Mouse (Mus musculus): ENCODE data around the gene Atxn7l3. TPM values are rescaled to one million over a fixed set of nuclear protein-coding genes. Genes with fewer than 3 reads are reported as not detected.

The Atxn7l3 gene
- total RNA-seq, 1 experiment from 2014 or later: 62.4 TPM

DNA sequence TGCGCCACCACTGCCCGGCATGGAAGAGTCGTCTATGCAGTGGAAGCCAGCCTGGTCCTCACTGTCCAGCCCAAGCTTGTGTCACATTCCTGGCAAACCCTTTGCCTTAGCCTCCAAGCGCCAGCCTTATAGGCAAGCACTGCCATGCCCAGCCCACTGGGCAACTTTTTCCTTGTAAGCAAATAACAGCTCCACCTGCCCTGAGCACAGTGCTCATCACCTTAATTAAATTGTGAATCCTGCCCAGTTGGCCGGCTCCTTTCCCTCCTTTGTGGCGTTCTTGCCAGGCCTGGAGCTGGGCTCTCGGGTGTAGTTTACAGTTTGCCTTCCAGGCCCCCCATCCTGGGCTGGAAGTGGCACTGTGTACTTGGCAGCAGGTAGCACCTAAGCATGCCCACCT is 33.2 kb downstream of the Atxn7l3 start:
- DNase-seq: no peak

- DNase-seq: no peak
Observed at GRCm38 (mm10) chr11:102258521-102258920, 37.9 kb downstream of the Atxn7l3 start.

- DNase-seq: no peak
Observed at GRCm38 (mm10) chr11:102258095-102258494, 38.3 kb downstream of the Atxn7l3 start.

DNA sequence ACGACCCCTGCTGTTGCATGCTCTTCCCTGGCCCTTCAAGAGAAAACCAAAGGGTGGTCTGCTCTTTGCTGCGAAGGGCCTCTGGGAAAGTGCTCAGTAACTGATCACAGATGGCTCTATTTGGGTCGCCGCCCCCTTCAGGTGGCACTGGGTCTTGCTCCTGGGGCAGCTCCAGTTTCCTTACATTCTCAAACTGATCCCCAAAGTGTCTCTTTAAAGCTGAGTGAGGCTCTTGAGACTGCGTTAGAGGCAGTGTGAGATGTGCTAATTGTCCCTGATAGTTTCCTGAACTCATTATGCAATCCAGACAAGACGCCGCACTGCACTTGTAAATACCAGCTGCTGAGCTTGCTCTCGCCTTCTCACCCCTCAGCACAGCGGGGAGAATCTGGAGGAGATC is 38.9 kb downstream of the Atxn7l3 start:
- DNase-seq: no peak

- no peak for DNase-seq
Observed at GRCm38 (mm10) chr11:102249351-102250090, 46.9 kb downstream of the Atxn7l3 start.

GRCm38 (mm10) chr11:102248630-102249230 is 47.7 kb downstream of the Atxn7l3 start, which contains the start of gene BC030867:
BC030867 (plus strand) TSS chr11:102248882.
- DNase-seq: peak; percentile 88

DNA sequence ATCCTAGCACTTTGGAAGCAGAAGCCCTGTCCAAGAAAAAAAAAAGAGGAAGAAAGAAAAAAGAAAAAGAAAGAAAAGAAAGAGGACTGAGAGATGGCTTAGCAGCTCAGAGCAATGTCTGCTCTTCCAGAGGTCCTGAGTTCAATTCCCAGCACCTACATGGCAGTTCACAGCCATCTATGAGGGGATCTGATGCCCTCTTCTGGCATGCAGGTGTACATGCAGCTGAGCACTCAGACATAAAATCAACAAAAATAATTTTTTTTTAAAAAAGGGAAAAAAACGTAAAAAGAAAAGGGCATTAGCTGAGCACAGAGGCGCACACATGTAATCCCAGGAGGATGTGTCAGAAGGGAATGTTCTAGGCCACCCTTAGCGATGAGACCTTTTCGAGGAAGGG is 49.6 kb downstream of the Atxn7l3 start:
- no peak for DNase-seq

GRCm38 (mm10) chr11:102246273-102246635 is 50.2 kb downstream of the Atxn7l3 start:
- no peak for DNase-seq

GRCm38 (mm10) chr11:102245581-102246272 is 50.7 kb downstream of the Atxn7l3 start:
- no peak for DNase-seq

DNA sequence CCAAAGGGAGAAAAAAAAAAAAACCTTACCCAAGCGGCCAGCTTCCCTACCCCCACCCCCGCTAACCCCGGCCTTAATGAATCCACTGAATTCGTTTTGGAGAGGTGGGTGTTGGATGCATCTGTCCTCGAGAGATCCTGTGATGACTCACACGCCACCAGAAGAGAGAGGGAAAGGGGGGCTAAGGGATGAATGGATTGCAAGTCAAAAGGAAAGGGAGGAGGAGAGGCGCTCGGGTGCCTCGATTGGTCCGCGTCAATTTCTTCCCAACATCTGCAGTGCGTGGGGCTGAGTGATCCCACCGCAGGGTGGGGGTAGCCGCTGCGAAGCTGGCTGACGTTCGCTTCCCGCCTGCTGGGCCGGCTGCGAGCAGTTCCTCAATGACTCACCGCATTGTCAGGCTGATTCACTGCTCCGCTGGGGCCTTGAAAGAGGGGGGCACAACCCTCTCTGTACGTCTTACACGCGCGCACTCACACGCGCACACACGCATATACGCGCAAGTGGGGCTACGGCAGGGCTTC is 51.4 kb downstream of the Atxn7l3 start:
- DNase-seq: peak; percentile 75

- no peak for DNase-seq
Observed at GRCm38 (mm10) chr11:102241874-102242273, 54.6 kb downstream of the Atxn7l3 start.

DNA sequence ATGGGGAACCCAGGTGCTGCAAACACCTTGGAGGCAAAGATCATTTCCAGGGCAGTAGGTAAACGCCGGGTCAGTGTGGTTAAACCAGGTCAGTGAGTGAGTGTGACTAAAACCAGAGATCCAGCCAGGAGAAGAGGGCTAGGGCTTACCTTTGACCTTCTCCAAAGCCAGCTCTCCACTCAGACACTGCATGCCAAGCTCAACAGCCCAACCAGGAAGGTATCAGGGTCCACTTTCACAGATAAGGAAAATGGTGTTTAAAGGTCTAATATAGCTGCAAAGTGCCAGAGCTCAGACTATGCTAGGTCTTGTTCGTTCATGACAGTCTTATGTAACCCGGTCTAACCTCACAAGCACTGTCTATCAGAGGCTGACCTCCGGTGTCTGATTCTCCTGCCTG is 55.2 kb downstream of the Atxn7l3 start:
- no peak for DNase-seq

- DNase-seq: no peak
Observed at GRCm38 (mm10) chr11:102240636-102241035, 55.8 kb downstream of the Atxn7l3 start.

Other genes with a start within 250 kb of the Atxn7l3 start
- 8.7 and 11.8 TPM in 2 replicates for gene Mpp2, start 208.1 kb downstream of the Atxn7l3 start, total RNA-seq (2021)
- not detected in 2 replicates for gene Ppy, start 195.3 kb downstream of the Atxn7l3 start, total RNA-seq (2021)
- gene Pyy, start 188.8 kb downstream of the Atxn7l3 start, total RNA-seq (2021): not detected in 2 replicates
- gene Nags, start 151.1 kb downstream of the Atxn7l3 start, total RNA-seq (2021): 0.27 and 1.3 TPM in 2 replicates
- gene Tmem101, start 140.2 kb downstream of the Atxn7l3 start, total RNA-seq (2021): 14.2 and 22.1 TPM in 2 replicates
- gene Lsm12, start 111.3 kb downstream of the Atxn7l3 start, total RNA-seq (2021): 72.6 and 92.6 TPM in 2 replicates
- gene G6pc3, start 107.0 kb downstream of the Atxn7l3 start, total RNA-seq (2021): 132 and 143 TPM in 2 replicates
- gene Hdac5, start 66.5 kb downstream of the Atxn7l3 start, total RNA-seq (2021): 79.9 and 117 TPM in 2 replicates
- gene BC030867, start 47.7 kb downstream of the Atxn7l3 start, total RNA-seq (2021): 1.3 and 1.5 TPM in 2 replicates
- gene Asb16, start 27.9 kb downstream of the Atxn7l3 start, total RNA-seq (2021): 0.36 TPM in 1 of 2 replicates, not detected in the other
- 50.6 and 63.0 TPM in 2 replicates for gene Tmub2, start 11.7 kb downstream of the Atxn7l3 start, total RNA-seq (2021)
- 113 and 116 TPM in 2 replicates for gene Ubtf, start 23.1 kb upstream of the Atxn7l3 start, total RNA-seq (2021)
- gene Slc4a1, start 69.6 kb upstream of the Atxn7l3 start, total RNA-seq (2021): 1.0 and 1.8 TPM in 2 replicates
- gene Rundc3a, start 96.8 kb upstream of the Atxn7l3 start, total RNA-seq (2021): 24.4 and 39.7 TPM in 2 replicates
- gene Slc25a39, start 111.3 kb upstream of the Atxn7l3 start, total RNA-seq (2021): 439 and 629 TPM in 2 replicates
- gene Grn, start 133.7 kb upstream of the Atxn7l3 start, total RNA-seq (2021): 198 and 230 TPM in 2 replicates
- 4.3 and 8.7 TPM in 2 replicates for gene Fam171a2, start 151.1 kb upstream of the Atxn7l3 start, total RNA-seq (2021)
- 2.2 and 4.7 TPM in 2 replicates for gene Itga2b, start 173.5 kb upstream of the Atxn7l3 start, total RNA-seq (2021)

Measured in adrenal gland, postnatal 25 days (tissue).